Mouse (Mus musculus): ENCODE data around the gene Cyp4x1.
"Not testable (repeated sequence)": the region's sequence is repeated elsewhere in the genome, so short reads cannot be mapped to it uniquely, and the experiment has no call there.

Cyp4x1 gene

GRCm38 (mm10) chr4:115133621-115134295, at the start of gene Cyp4x1:
Gene Cyp4x1, minus strand, starts transcription at chr4:115134281.
- DNase-seq, result peak; percentile 81

DNA sequence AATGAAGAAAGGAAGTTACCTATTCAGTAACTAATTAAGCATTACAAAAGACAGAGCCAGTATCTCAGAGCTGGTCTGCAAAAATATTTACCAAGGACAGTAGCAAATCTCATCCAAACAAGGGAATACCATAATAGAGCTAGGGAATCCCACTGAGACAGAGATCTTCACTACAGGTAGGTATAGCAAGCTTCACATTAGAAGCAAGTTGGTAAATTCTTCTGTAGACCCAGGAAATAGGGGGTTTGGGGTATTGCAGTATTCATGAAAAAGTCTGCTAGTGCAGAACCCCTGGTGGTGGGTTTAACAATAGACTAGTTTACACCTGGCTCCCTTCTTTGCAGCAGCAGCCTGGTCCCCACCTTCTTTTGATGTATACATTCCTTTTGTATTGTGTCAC, 42.1 kb upstream of the Cyp4x1 start:
- not testable (repeated sequence) for DNase-seq

DNA sequence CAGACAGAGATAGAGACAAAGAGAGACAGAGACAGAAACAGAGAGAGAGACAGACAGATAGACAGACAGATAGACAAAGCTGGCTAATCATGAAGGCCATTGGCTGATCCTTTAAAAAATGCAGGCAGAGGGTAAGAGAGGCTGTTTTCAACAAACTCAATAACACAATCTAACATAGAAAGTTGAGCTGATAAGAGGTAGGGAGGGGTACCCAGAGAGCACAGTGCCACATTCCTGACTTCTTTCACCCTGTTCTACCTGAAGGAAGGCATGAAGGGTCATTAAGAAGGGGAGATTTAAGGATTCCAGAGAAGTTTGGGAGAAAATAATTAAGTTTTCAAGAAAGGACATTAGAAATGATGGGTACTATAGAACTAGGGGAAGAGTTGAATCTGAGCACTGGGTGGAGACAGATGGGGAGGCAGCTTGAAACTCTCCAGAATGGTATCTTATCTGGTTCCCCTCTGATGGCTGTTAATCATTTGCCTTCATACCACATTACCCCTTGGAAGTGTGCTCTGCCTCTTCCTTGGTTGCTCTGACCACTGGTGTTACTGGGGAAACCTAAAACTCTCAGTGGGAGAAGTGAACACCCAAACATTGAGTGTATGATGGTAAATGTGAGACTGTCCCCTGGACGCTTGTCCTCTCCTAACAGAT, 40.7 kb upstream of the Cyp4x1 start:
- DNase-seq, result no peak

GRCm38 (mm10) chr4:115158963-115159362, 24.9 kb upstream of the Cyp4x1 start:
- not testable (repeated sequence) for DNase-seq

DNA sequence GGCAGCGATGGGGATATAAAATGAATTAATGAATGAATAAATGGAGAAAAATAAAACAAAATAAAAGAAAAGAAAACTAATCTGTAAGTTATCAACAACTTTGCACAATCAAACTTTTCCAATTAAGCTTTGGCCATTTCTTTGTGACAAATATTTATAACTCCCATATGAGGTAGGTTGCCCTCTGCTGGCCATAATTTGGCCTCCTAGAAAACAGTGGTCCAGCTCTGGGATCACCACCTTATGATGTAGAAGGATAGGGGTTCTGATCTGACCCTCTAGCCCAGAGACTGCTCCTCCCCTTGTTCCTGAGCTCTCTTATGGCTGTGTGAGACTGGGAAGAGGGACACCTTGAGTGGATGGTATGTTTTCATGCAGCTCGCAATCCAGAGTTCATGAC, 20.6 kb upstream of the Cyp4x1 start:
- DNase-seq, result no peak

DNA sequence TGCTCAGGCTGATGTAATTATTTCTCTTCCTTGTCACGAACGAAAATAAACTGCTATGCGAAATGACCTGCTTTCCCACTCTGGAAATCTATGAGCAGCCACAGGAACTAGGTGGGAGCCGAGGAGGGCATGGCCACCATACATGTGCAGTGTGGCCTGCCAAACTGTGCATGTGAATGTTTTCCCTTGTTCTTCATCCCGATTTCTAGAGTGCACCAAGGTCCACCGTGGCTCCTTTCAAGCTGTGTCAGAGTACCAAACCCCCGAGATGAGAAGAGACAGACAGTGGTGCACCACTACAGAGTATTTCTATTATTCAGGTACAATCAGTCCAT, 182 bp upstream of the Cyp4x1 start:
- no peak for DNase-seq

DNA sequence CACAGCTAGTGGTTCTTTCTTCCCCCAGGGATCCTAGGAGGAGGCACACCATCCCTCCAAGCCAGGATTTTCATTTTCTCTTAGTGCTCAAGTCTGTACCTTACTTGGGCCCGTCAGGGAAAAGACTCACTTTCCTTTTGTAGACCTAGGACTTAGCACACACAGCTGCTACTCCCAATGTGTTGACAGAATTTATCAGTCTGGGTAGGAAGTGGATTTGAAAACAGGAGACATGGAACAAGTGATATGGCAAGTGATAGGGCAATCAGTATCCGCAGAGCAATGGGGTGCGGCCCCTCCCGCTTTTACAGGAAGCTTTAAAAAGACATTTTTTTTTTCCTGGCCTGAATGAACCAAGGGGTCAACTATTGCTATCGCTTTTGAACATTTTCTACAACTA, 996 bp downstream of the Cyp4x1 start:
- no peak for DNase-seq

DNA sequence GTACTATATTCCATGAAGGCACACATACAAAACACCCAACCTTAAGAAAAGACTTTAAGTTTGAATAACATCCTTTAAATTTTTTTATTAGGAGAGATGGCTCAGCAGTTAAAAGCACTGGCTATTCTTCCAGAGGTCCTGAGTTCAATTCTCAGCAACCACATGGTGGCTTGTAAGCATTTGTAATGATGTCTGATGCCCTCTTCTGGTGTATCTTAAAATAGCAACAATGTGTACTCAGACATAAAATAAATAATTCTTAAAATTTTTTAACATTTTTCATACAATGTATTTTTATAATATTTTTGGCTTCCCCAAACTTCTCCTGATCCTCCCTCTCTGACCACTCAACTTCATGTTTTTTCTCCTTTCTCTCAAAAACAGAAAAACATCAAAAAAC, 9.4 kb downstream of the Cyp4x1 start:
- DNase-seq, result no peak

- no peak for DNase-seq
Observed at GRCm38 (mm10) chr4:115123507-115123906, 10.6 kb downstream of the Cyp4x1 start.

- no peak for DNase-seq
Observed at GRCm38 (mm10) chr4:115121608-115122007, 12.5 kb downstream of the Cyp4x1 start.

- DNase-seq, result no peak
Observed at GRCm38 (mm10) chr4:115121162-115121561, 12.9 kb downstream of the Cyp4x1 start.

DNA sequence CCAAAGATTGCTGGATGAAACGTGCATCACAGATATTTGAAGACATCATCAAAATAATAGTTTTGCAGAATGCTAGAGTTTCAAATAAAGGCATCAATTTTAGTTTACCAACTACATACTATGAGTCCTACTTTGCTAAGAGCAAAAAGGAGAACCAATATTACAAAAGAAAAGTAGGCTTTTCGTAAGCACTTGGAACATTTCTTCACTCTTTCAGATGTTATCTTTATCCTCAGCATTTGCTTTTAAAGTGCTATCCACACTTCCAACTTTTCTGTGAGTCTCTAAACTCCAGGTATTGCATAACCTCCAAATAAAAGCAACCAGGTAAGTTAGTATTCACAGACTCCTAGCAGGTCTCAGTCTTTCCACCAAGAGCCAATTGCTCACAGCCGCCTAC, 14.4 kb downstream of the Cyp4x1 start:
- no peak for DNase-seq

- DNase-seq, result no peak
Observed at GRCm38 (mm10) chr4:115113266-115113665, 20.8 kb downstream of the Cyp4x1 start.

DNA sequence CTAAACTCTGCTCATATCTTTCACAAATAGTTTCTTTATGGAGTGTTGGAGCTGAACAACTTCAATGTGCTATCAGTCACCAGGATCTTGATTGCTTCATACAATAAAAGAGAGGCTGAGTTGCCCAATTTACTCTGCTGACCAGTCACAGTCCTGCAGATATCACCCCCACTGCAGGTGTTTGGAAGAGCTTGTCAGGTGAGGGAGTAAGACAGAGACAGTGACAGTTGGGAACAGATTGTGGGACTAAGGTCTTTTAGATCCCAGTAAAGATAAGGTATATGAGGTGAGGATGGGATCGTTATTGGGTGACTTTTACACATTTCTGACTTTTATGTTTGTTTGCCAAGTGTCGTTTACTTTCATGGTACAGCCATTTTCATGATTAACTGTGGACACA, 22.9 kb downstream of the Cyp4x1 start:
- DNase-seq, result no peak

DNA sequence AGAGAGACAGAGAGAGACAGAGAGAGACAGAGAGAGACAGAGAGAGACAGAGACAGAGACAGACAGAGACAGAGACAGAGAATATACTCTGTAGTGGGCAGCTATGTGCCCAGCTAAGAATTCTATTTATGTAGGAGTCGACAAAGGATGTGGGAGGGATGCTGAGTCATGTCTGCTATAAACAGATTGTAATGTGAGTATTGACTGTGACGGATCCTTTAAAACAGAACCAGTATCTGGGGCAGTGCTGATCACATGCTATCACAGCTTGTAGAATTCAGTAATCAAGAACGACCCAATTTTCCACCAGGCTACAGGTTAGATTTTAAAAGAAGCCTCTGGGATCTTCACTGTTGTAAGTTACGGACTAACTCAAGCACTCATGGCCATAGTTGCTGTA, 30.6 kb downstream of the Cyp4x1 start:
- peak; percentile 14 for DNase-seq

- DNase-seq, result peak; percentile 63
Observed at GRCm38 (mm10) chr4:115101682-115102081, 32.4 kb downstream of the Cyp4x1 start.

DNA sequence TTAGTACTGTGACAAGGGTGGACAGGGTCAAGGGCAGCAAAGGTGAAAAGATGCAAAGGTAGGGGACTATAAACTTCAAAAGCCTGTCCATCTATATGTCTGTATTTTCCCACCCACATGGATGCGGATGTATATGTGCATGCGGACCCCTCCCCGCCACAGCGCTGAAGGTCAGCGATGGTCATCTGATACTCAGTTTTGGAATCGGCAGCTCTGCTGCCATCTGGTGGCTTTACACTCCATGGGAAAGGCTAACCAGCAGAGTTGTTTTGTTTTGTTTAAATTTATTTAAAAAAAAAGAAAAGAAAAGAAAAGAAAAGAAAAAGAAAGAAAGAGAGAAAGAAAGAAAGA, 37.0 kb downstream of the Cyp4x1 start:
- no peak for DNase-seq

DNA sequence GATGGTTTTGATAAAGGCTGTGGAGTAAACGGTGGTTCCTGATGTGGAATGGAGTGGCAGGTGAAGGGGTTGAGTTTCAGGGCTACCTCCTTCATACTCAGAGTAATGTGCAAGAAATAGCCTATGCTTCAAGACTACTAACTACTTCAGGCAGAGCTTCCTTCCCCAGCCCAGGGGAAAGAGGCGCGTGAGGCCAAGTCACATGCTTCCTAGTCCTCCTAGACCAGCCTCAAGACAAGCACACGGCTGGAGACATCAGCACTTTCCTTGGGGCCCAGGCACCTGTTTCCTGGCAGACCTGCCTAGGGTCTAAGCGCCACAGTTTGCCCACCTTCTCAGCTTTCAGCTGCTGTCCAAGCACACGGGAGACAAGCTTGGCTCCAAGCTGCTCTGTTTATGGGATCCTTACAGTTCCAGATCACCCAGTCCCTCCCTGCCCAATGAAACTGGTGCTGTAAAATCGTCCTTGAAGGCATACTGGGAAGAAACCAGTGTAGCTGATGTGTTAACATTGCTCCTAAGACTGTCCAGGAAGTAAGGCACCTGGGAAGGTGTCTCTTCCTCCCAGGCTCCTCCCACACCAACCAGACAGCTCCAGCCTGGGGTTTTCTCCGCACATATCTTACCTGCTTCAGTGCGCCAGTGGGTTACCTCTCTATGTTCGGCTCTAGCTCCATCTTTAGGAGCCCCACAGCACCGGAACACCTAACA, 37.5 kb downstream of the Cyp4x1 start:
- no peak for DNase-seq

GRCm38 (mm10) chr4:115095671-115096434, 38.2 kb downstream of the Cyp4x1 start:
- peak; percentile 28 for DNase-seq

DNA sequence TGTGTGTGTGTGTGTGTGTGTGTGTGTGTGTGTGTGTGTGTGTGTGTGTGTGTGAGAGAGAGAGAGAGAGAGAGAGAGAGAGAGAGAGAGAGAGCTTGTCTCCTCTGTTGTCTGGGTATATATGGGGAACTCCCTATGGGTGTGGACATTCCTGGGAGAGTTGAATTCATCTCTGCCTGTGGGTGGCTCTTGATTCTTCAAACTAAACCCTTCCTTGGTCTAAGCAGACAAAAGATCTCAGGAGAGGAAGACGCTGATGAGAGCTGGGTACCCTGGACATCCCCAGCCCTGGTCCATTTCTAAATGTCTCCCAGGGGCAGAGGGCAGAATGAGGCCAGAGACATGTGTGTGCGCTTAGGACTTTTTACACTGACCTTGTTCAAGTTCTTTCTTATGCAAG, 40.0 kb downstream of the Cyp4x1 start:
- no peak for DNase-seq

- DNase-seq, result no peak
Observed at GRCm38 (mm10) chr4:115093331-115093864, 40.7 kb downstream of the Cyp4x1 start.

GRCm38 (mm10) chr4:115091806-115092205, 42.3 kb downstream of the Cyp4x1 start:
- DNase-seq, result no peak

GRCm38 (mm10) chr4:115090592-115090991, 43.5 kb downstream of the Cyp4x1 start:
- no peak for DNase-seq

All from right cerebral cortex, postnatal 25 days (tissue).